Mouse (Mus musculus): ENCODE data around the gene Rasd2.

- TF ChIP-seq CTCF (IDR thresholded peaks at IDR 0.05; ENCODE audit: borderline replicate concordance, control insufficient read depth, extremely low read depth, insufficient read depth, low read length, poor library complexity), result no peak
- TF ChIP-seq POLR2A (IDR thresholded peaks at IDR 0.05; ENCODE audit: control insufficient read depth, extremely low read depth, insufficient read depth, low read length, poor library complexity), result no peak
These were observed at the start of gene Rasd2 for GRCm38 (mm10) chr8:75213686-75214085.

All from thymus, adult 2 months (tissue).